Mouse (Mus musculus): ENCODE data around the gene Smarca1. TPM values are rescaled to one million over a fixed set of nuclear protein-coding genes. Genes with fewer than 3 reads are reported as not detected.

The Smarca1 gene
- polyA plus RNA-seq, 1 experiment, result 18.0 TPM

DNA sequence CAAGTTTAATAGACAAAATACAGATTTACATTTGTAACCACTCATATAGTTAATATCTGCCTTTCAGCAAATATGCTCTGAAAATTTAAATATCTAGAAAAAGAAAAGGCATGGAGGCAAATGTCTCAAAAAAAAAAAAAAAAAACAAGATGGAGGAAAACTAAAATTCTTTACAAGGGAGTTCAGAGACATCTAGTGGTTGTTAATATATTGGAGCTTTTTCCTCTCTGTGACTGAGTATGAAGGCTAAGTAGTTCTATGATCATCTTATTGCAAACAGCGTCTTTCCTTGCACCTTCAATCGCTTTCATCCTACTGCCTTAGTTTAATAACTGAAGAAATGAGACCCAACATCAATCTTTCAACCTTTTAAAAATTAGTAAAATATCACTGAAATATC, 72.2 kb downstream of the Smarca1 start:
- Histone ChIP-seq H3K4me3 (ENCODE audit: insufficient read depth, low read length) (no peak overlapping the region), H3K27ac (ENCODE audit: insufficient read depth, low read length) (no peak overlapping the region), H3K4me1 (ENCODE audit: control insufficient read depth, insufficient read depth, low read length) (no peaks in the 10 kb centered on the region)
- TF ChIP-seq POLR2A (IDR thresholded peaks at IDR 0.05; ENCODE audit: low read depth, low read length) (no peak), CTCF (IDR thresholded peaks at IDR 0.05; ENCODE audit: borderline replicate concordance, insufficient read depth, low read length) (no peak)

DNA sequence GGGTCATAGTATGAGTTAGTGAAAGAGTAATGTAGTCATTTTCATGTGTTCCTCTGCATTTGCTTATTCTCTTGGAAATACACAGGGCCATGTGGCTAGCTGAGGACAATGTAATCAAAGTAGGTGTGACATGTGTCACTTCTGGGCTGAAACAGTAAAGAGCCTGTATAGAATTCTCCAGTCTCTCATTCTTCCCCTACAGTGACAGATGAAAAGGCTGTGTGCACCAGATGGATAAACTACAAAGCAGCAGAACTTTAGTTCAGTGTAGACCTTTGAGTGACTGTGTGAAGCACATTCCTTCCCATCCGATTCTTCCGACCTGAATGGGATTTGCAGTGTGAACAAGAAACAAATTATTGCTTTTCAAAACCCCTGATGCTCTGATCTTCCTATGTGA, 84.1 kb downstream of the Smarca1 start:
- Histone ChIP-seq H3K27ac (ENCODE audit: insufficient read depth, low read length) (no peak overlapping the region), H3K4me1 (ENCODE audit: control insufficient read depth, insufficient read depth, low read length) (no peaks in the 10 kb centered on the region), H3K4me3 (ENCODE audit: insufficient read depth, low read length) (no peak overlapping the region)
- no peak for TF ChIP-seq POLR2A (IDR thresholded peaks at IDR 0.05; ENCODE audit: low read depth, low read length)
- TF ChIP-seq CTCF (IDR thresholded peaks at IDR 0.05; ENCODE audit: borderline replicate concordance, insufficient read depth, low read length), result no peak

DNA sequence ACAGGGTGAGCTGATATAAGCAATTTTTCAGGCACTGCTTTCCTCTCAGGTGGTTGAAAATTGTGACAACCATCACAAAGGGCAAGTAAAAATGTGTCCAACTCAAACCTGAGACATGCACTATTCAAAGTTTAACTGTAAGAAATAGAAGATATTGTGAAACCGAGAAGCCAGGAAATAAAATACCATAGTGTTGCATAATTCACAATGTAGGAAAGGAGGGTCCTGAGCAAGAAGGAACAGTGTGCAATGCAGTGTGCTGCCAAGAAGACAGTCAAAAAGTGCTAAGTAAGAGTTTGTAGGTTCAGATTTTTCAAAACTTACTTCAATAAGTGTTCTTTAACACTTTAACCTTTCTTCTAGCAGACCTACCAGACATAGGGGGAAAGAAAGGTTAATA, 128.3 kb downstream of the Smarca1 start:
- no peak overlapping the region for H3K4me3 ChIP-seq (ENCODE audit: insufficient read depth, low read length)
- TF ChIP-seq POLR2A (IDR thresholded peaks at IDR 0.05; ENCODE audit: low read depth, low read length), result no peak
- no peak for TF ChIP-seq CTCF (IDR thresholded peaks at IDR 0.05; ENCODE audit: borderline replicate concordance, insufficient read depth, low read length)
- no peaks in the 10 kb centered on the region for H3K4me1 ChIP-seq (ENCODE audit: control insufficient read depth, insufficient read depth, low read length)
- no peak overlapping the region for H3K27ac ChIP-seq (ENCODE audit: insufficient read depth, low read length)

DNA sequence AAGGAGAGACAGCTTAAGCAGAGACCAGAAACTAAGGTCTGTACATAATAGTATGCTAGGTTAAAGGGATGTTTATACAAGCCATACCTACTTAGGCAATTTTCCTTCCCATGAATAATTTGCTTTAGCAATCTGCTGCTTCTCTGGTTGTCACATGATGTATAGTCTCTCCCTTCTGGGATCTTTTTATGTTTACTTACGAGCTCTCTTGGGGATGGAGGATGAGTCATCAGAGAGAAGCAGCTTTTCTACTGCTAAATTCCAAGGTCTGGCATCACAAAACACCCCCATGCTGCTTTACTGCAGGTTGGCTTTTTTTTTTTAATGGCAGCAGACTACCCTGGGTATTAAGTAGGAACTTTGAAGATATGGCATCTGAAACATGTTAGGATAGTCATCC, 132.6 kb downstream of the Smarca1 start:
- Histone ChIP-seq H3K4me3 (ENCODE audit: insufficient read depth, low read length) (no peak overlapping the region), H3K27ac (ENCODE audit: insufficient read depth, low read length) (peak overlapping the region; percentile 47; the same call in 1 of the 2 replicates), H3K4me1 (ENCODE audit: control insufficient read depth, insufficient read depth, low read length) (no peaks in the 10 kb centered on the region)
- TF ChIP-seq POLR2A (IDR thresholded peaks at IDR 0.05; ENCODE audit: low read depth, low read length), result no peak
- TF ChIP-seq CTCF (IDR thresholded peaks at IDR 0.05; ENCODE audit: borderline replicate concordance, insufficient read depth, low read length), result no peak

Other genes starting within 250 kb of the Smarca1 start
- gene Ocrl, start 19.4 kb upstream of the Smarca1 start, polyA plus RNA-seq (2011; ENCODE audit: insufficient read length, low read depth, missing spikeins), result 52.7 and 53.6 TPM in 2 replicates
- gene Apln, start 141.9 kb upstream of the Smarca1 start, polyA plus RNA-seq (2011; ENCODE audit: insufficient read length, low read depth, missing spikeins), result 3.4 and 5.0 TPM in 2 replicates
- 1.5 and 1.6 TPM in 2 replicates for gene Xpnpep2, start 215.8 kb upstream of the Smarca1 start, polyA plus RNA-seq (2011; ENCODE audit: insufficient read length, low read depth, missing spikeins)

All from embryonic fibroblast, embryonic 13.5 days (primary cell).